In the genomic region with DNA sequence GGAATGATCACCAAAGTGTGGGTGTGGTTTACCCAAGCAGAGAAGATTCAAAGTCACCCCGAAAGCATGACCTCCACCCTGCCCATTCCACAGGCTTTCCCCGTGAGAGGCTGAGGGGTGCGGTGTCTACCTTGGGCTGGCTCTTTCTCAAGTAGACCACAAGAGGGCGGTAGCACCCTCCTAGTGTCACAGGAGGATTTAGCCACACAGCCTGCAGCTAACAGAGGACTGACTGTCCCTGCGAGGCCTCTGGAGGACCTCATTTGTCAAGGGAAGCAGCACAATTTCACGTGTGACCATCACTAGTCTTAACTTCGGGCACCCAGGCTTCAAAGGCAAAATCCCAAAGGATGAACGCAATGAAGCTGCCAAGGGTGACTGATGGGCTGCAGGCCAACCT, we compare ENCODE assay signal across 8 mouse cellular contexts. TPM values are rescaled to one million over a fixed set of nuclear protein-coding genes. Genes with fewer than 3 reads are reported as not detected.
A peak's percentile ranks its signal among the peaks of the same experiment; 100 is the strongest.
DNase-seq lines count a peak whose midpoint lies in the region; ATAC-seq and TF ChIP-seq lines count a peak whose summit lies in the region.

No protein-coding gene starts in this region.

- no peak for TF ChIP-seq POLR2A in MEL (IDR thresholded peaks at IDR 0.05; ENCODE audit: control insufficient read depth in 1 of 2, insufficient read depth in 1 of 2, low read depth in 1 of 2, low read length in 2 of 2, poor library complexity in 1 of 2)

- H3K79me2 ChIP-seq in MEL (ENCODE audit: control insufficient read depth, insufficient read depth, low read length, poor library complexity), result no peaks in the 10 kb centered on the region

- peaks cover 0 to 3% of the 10 kb centered on the region in 2 experiments; a peak in 2 of 4 replicates for H3K27me3 ChIP-seq in MEL (ENCODE audit: control insufficient read depth in 1 of 2, insufficient read depth in 2 of 2, low read length in 2 of 2)
- H3K27me3 ChIP-seq in lung, embryonic 16.5 days (ENCODE audit: control insufficient read depth, insufficient read depth, low read depth, low read length), result no peaks in the 10 kb centered on the region

- no peaks in the 10 kb centered on the region for H3K9me3 ChIP-seq in MEL (replicated peaks; ENCODE audit: insufficient read depth, low read length)
- H3K9me3 ChIP-seq in lung, embryonic 16.5 days (ENCODE audit: control insufficient read depth, low read length), result no peaks in the 10 kb centered on the region

- H3K4me1 ChIP-seq in MEL (ENCODE audit: control insufficient read depth in 1 of 2, insufficient read depth in 2 of 2, low read length in 2 of 2), result peaks cover 0 to 10% of the 10 kb centered on the region in 2 experiments; a peak in 2 of 4 replicates
- no peaks in the 10 kb centered on the region for H3K4me1 ChIP-seq in lung, embryonic 16.5 days (replicated peaks; ENCODE audit: control insufficient read depth, insufficient read depth, low read length)

- TF ChIP-seq RAD21 in MEL (IDR thresholded peaks at IDR 0.05; ENCODE audit: low read depth, low read length), result peak; percentile 66

- H3K4me2 ChIP-seq in lung, embryonic 16.5 days (ENCODE audit: low read depth, low read length), result no peak overlapping the region

- H3K36me3 ChIP-seq in MEL (ENCODE audit: control insufficient read depth in 1 of 2, insufficient read depth in 2 of 2, low read length in 2 of 2), result peaks cover 0 to 4% of the 10 kb centered on the region in 2 experiments; a peak in 1 of 4 replicates
- H3K36me3 ChIP-seq in lung, embryonic 16.5 days (ENCODE audit: control insufficient read depth, insufficient read depth, low read length), result no peaks in the 10 kb centered on the region

- TF ChIP-seq EP300 in MEL (IDR thresholded peaks at IDR 0.05; ENCODE audit: low read depth in 1 of 2, low read length in 2 of 2), result no peak

- H3K9ac ChIP-seq in MEL (ENCODE audit: control insufficient read depth, low read depth, low read length, poor library complexity, severe bottlenecking), result no peak overlapping the region
- no peak overlapping the region for H3K9ac ChIP-seq in lung, embryonic 16.5 days (ENCODE audit: low read length)

- H3K4me3 ChIP-seq in MEL (ENCODE audit: control insufficient read depth in 1 of 2, insufficient read depth in 1 of 2, low read depth in 2 of 2, low read length in 2 of 2), result no peak overlapping the region
- no peak overlapping the region for H3K4me3 ChIP-seq in lung, embryonic 16.5 days (ENCODE audit: low read length)

- ATAC-seq in erythroid progenitor cell, adult 5-6 weeks (replicated peaks; ENCODE audit: low FRiP score, poor library complexity, severe bottlenecking), result 0 out of 2 replicates have a peak, but pooled peaks have one; percentile 46
- peak; percentile 87 for ATAC-seq in lung, embryonic 16.5 days (ENCODE audit: low read depth)

- DNase-seq in MEL (ENCODE audit: low read depth, low spot score), result peak; percentile 71
- peak; percentile 85 for DNase-seq in brain, adult 2 months (ENCODE audit: low read depth, low spot score)
- peak; percentile 77 for DNase-seq in heart, postnatal 4 days
- DNase-seq in kidney, postnatal 4 days, result peak; percentile 70 to 79
- DNase-seq in ovary, postnatal 14 days (ENCODE audit: low spot score), result peak; percentile 62
- peak; percentile 26 for DNase-seq in yolk sac, embryonic 10.5 days (ENCODE audit: low spot score)

- 6% methylated on average over 8 of the region's 8 CpGs for WGBS in lung, embryonic 16.5 days

- H3K27ac ChIP-seq in MEL (ENCODE audit: control insufficient read depth, low read depth, low read length), result no peak overlapping the region
- no peak overlapping the region for H3K27ac ChIP-seq in lung, embryonic 16.5 days (ENCODE audit: low read length)

- TF ChIP-seq CTCF in MEL (IDR thresholded peaks at IDR 0.05 in 2 of 3, conservative IDR thresholded peaks at IDR 0.05 in 1 of 3; ENCODE audit: control insufficient read depth in 1 of 3, insufficient read depth in 1 of 3, low read depth in 2 of 3, low read length in 3 of 3, poor library complexity in 1 of 3, severe bottlenecking in 1 of 3), result peak; percentile 82 to 86 (median 83)

TF ChIP-seq in MEL, 35 proteins besides CTCF, POLR2A, EP300 and RAD21:
- TF ChIP-seq ELF1 (IDR thresholded peaks at IDR 0.05; ENCODE audit: low read depth, low read length) (no peak), NELFE (IDR thresholded peaks at IDR 0.05; ENCODE audit: low read depth, low read length) (0 out of 2 replicates have a peak, but pooled peaks have one; percentile 12), MAX (IDR thresholded peaks at IDR 0.05; ENCODE audit: low read length) (no peak), MAFK (IDR thresholded peaks at IDR 0.05; ENCODE audit: borderline replicate concordance, low read depth, low read length) (no peak), TAL1 (IDR thresholded peaks at IDR 0.05; ENCODE audit: low read length) (no peak), ZKSCAN1 (IDR thresholded peaks at IDR 0.05; ENCODE audit: low read depth, low read length) (no peak), SMC3 (IDR thresholded peaks at IDR 0.05; ENCODE audit: low read depth, low read length) (peak; percentile 74), KAT2A (conservative IDR thresholded peaks at IDR 0.05; ENCODE audit: low read depth, low read length) (no peak), ETS1 (IDR thresholded peaks at IDR 0.05; ENCODE audit: low read depth, low read length) (no peak), MAZ (IDR thresholded peaks at IDR 0.05; ENCODE audit: low read depth, low read length) (peak; percentile 50; the same call in 1 of the 2 replicates), ZNF384 (IDR thresholded peaks at IDR 0.05; ENCODE audit: low read depth, low read length) (no peak), GABPA (IDR thresholded peaks at IDR 0.05; ENCODE audit: low read depth, low read length) (no peak), RCOR1 (IDR thresholded peaks at IDR 0.05; ENCODE audit: low read depth, low read length) (no peak), GATA1 (IDR thresholded peaks at IDR 0.05; ENCODE audit: low read depth, low read length) (no peak), POLR2AphosphoS5 (IDR thresholded peaks at IDR 0.05; ENCODE audit: borderline replicate concordance, low read depth, low read length) (no peak), MYC (IDR thresholded peaks at IDR 0.05; ENCODE audit: low read depth, low read length) (no peak), MYB (IDR thresholded peaks at IDR 0.05; ENCODE audit: low read depth, low read length) (no peak), MEF2A (IDR thresholded peaks at IDR 0.05; ENCODE audit: extremely low read depth, insufficient replicate concordance, low read depth, low read length, poor library complexity, severe bottlenecking) (no peak), TBP (IDR thresholded peaks at IDR 0.05; ENCODE audit: low read depth, low read length) (no peak), ZMIZ1 (IDR thresholded peaks at IDR 0.05; ENCODE audit: low read depth, low read length) (no peak), E2F4 (IDR thresholded peaks at IDR 0.05; ENCODE audit: borderline replicate concordance, low read depth, low read length) (no peak), TCF12 (IDR thresholded peaks at IDR 0.05; ENCODE audit: low read depth, low read length) (no peak), USF1 (IDR thresholded peaks at IDR 0.05; ENCODE audit: low read depth, low read length) (no peak), JUND (IDR thresholded peaks at IDR 0.05; ENCODE audit: low read depth, low read length) (no peak), ZC3H11A (IDR thresholded peaks at IDR 0.05; ENCODE audit: low read depth, low read length) (peak; percentile 39; the same call in 1 of the 2 replicates), CHD1 (IDR thresholded peaks at IDR 0.05; ENCODE audit: low read depth, low read length) (no peak), SIN3A (IDR thresholded peaks at IDR 0.05; ENCODE audit: low read length) (no peak), POLR2AphosphoS2 (IDR thresholded peaks at IDR 0.05; ENCODE audit: low read length) (no peak), NRF1 (IDR thresholded peaks at IDR 0.05; ENCODE audit: insufficient read depth, low read depth, low read length, poor library complexity, severe bottlenecking) (no peak), UBTF (IDR thresholded peaks at IDR 0.05; ENCODE audit: borderline replicate concordance, insufficient read depth, low read depth, low read length) (no peak)

RNA-seq across cellular contexts. Expression of a gene that starts 17.9 kb away (rescaled TPM):
- total RNA-seq in MEL (2012; rRNA removed), result 7.2 and 8.2 TPM in 2 replicates
- polyA plus RNA-seq in MEL (2012; ENCODE audit: insufficient read depth in 1 of 2, insufficient read length in 2 of 2, low read depth in 1 of 2, low replicate concordance in 2 of 2, missing spikeins in 1 of 2), result 1 to 10 TPM in 1 of 2 experiments, not detected in 1; 6.8 TPM
- total RNA-seq in erythroid progenitor cell, adult 5-6 weeks (2015; ENCODE audit: low replicate concordance), result 10.5 and 18.0 TPM in 2 replicates
- total RNA-seq in erythroid progenitor cell, adult 5-6 weeks (2017; ENCODE audit: low replicate concordance), result 2.4 TPM in 1 of 2 replicates, not detected in the other
- total RNA-seq in heart, postnatal 4 days (2021), result 10 to 100 TPM; 20.4 to 21.0 TPM
- polyA plus RNA-seq in lung, embryonic 16.5 days (2015; fragmentation: Nextera tagmentation; extraction: Ambion mirVana), result 21.4 and 21.7 TPM in 2 replicates

RNA-seq across cellular contexts. Expression of a gene that starts 37.3 kb away (rescaled TPM):
- not detected in 2 replicates for total RNA-seq in MEL (2012; rRNA removed)
- under 1 TPM in 1 of 2 experiments, not detected in 1; 0.07 TPM for polyA plus RNA-seq in MEL (2012; ENCODE audit: insufficient read depth in 1 of 2, insufficient read length in 2 of 2, low read depth in 1 of 2, low replicate concordance in 2 of 2, missing spikeins in 1 of 2)
- not detected in 2 replicates for total RNA-seq in erythroid progenitor cell, adult 5-6 weeks (2015; ENCODE audit: low replicate concordance)
- not detected in 2 replicates for total RNA-seq in erythroid progenitor cell, adult 5-6 weeks (2017; ENCODE audit: low replicate concordance)
- under 1 TPM in 1 of 2 experiments, not detected in 1; 0.10 TPM for total RNA-seq in heart, postnatal 4 days (2021)
- 0.30 and 0.38 TPM in 2 replicates for polyA plus RNA-seq in lung, embryonic 16.5 days (2015; fragmentation: Nextera tagmentation; extraction: Ambion mirVana)

RNA-seq across cellular contexts. Expression of a gene that starts 59.6 kb away (rescaled TPM):
- not detected in 2 replicates for total RNA-seq in MEL (2012; rRNA removed)
- under 1 TPM in 1 of 2 experiments, not detected in 1; 0.22 TPM for polyA plus RNA-seq in MEL (2012; ENCODE audit: insufficient read depth in 1 of 2, insufficient read length in 2 of 2, low read depth in 1 of 2, low replicate concordance in 2 of 2, missing spikeins in 1 of 2)
- total RNA-seq in erythroid progenitor cell, adult 5-6 weeks (2015; ENCODE audit: low replicate concordance), result 1.4 and 4.2 TPM in 2 replicates
- total RNA-seq in erythroid progenitor cell, adult 5-6 weeks (2017; ENCODE audit: low replicate concordance), result 0.51 and 1.6 TPM in 2 replicates
- total RNA-seq in heart, postnatal 4 days (2021), result 1 to 10 TPM; 1.3 TPM
- polyA plus RNA-seq in lung, embryonic 16.5 days (2015; fragmentation: Nextera tagmentation; extraction: Ambion mirVana), result 2.5 and 3.4 TPM in 2 replicates

Comparison
In these comparisons a context has a peak if more than half of its experiments do, and no peak if none do; other contexts are left out.
1. DNase-seq: peak in every context shown above with its lines; median percentile 85 in brain, adult 2 months; 77 in heart, postnatal 4 days; 74 in kidney, postnatal 4 days; 71 in MEL; 62 in ovary, postnatal 14 days; 26 in yolk sac, embryonic 10.5 days.